Mouse (Mus musculus): ENCODE data around the gene Med23.

- TF ChIP-seq MAX (IDR thresholded peaks at IDR 0.05; ENCODE audit: low read depth) (no peak), POLR2A (IDR thresholded peaks at IDR 0.05; ENCODE audit: insufficient read length, low read depth) (no peak), TCF12 (IDR thresholded peaks at IDR 0.05; ENCODE audit: insufficient read depth, poor library complexity, severe bottlenecking) (no peak), MYOD1 (IDR thresholded peaks at IDR 0.05; ENCODE audit: control insufficient read depth in 1 of 3, insufficient read length in 2 of 3, low read depth in 2 of 3) (no peak), USF1 (IDR thresholded peaks at IDR 0.05; ENCODE audit: low read depth) (no peak), POLR2AphosphoS2 (IDR thresholded peaks at IDR 0.05; ENCODE audit: insufficient read length, low read depth) (no peak), E2F4 (IDR thresholded peaks at IDR 0.05; ENCODE audit: insufficient read depth) (no peak), TCF3 (IDR thresholded peaks at IDR 0.05; ENCODE audit: insufficient read length, low read depth) (no peak), CEBPB (IDR thresholded peaks at IDR 0.05; ENCODE audit: insufficient read depth, poor library complexity, severe bottlenecking) (no peak), MYOG (IDR thresholded peaks at IDR 0.05; ENCODE audit: control insufficient read depth in 1 of 3, insufficient read depth in 1 of 3, insufficient read length in 2 of 3, low read depth in 2 of 3) (no peak), REST (IDR thresholded peaks at IDR 0.05; ENCODE audit: insufficient read depth, insufficient read length) (no peak), SRF (IDR thresholded peaks at IDR 0.05; ENCODE audit: control insufficient read depth, insufficient read length, low read depth) (no peak)
Measured at GRCm38 (mm10) chr10:24825456-24826081, 44.2 kb upstream of the Med23 start.

Data from myocyte (in vitro differentiated cells).